Mouse (Mus musculus) left cerebral cortex, postnatal 36 days (tissue): ENCODE data around the gene Mkrn2os. TPM values are rescaled to one million over a fixed set of nuclear protein-coding genes. Genes with fewer than 3 reads are reported as not detected.

Source experiments
- total RNA-seq, 2 experiments: library from RNA; stranded (reverse); gene quantifications; 2 replicates each; pipeline ENCODE4 v1.2.3; 2021

Mkrn2os gene
- total RNA-seq, 2 experiments from 2014 or later = not detected

Other genes starting within 250 kb of the Mkrn2os start
- 1 to 10 TPM; 6.6 to 8.7 TPM for gene Pparg, start 231.6 kb downstream of the Mkrn2os start, total RNA-seq
- 10 to 100 TPM; 20.3 to 21.8 TPM for gene Tsen2, start 47.9 kb downstream of the Mkrn2os start, total RNA-seq
- gene Mkrn2, start 9.3 kb upstream of the Mkrn2os start, total RNA-seq = 10 to 100 TPM; 34.4 to 34.6 TPM
- gene Raf1, start 84.1 kb upstream of the Mkrn2os start, total RNA-seq = 10 to 100 TPM; 90.3 to 90.7 TPM
- gene Tmem40, start 169.8 kb upstream of the Mkrn2os start, total RNA-seq = 1 to 10 TPM; 1.4 to 2.1 TPM
- gene Cand2, start 182.0 kb upstream of the Mkrn2os start, total RNA-seq = 1 to 10 TPM; 2.0 to 2.3 TPM
- gene Rpl32, start 216.2 kb upstream of the Mkrn2os start, total RNA-seq = 100 to 1,000 TPM; 444 to 498 TPM
- gene Efcab12, start 245.8 kb upstream of the Mkrn2os start, total RNA-seq = 1 to 10 TPM; 3.8 to 5.3 TPM